Mouse (Mus musculus): ENCODE data around the gene Psmd9. TPM values are rescaled to one million over a fixed set of nuclear protein-coding genes. Genes with fewer than 3 reads are reported as not detected.
A peak's percentile ranks its signal among the peaks of the same experiment; 100 is the strongest.

The Psmd9 gene
- polyA plus RNA-seq, 1 experiment from 2014 or later: 72.2 TPM

- Histone ChIP-seq H3K9me3 (no peaks in the 10 kb centered on the region), H3K4me2 (replicated peaks) (peak overlapping the region; percentile 97), H3K9ac (replicated peaks) (peak overlapping the region; percentile 100), H3K36me3 (peaks cover 60% of the 10 kb centered on the region), H3K27me3 (no peaks in the 10 kb centered on the region), H3K27ac (peak overlapping the region; percentile 100), H3K4me1 (replicated peaks) (peaks cover 67% of the 10 kb centered on the region), H3K4me3 (replicated peaks) (peak overlapping the region; percentile 96)
- no peak for ATAC-seq
- WGBS: 20% methylated on average over 18 of the region's 18 CpGs
Observed at GRCm38 (mm10) chr5:123133083-123133783, 36.0 kb upstream of the Psmd9 start.

GRCm38 (mm10) chr5:123133784-123134143 is 35.4 kb upstream of the Psmd9 start:
- no peaks in the 10 kb centered on the region for H3K27me3 ChIP-seq
- peaks cover 55% of the 10 kb centered on the region for H3K36me3 ChIP-seq
- H3K4me3 ChIP-seq (replicated peaks): peak overlapping the region; percentile 96
- peak overlapping the region; percentile 100 for H3K9ac ChIP-seq (replicated peaks)
- no peak for ATAC-seq
- H3K4me2 ChIP-seq (replicated peaks): peak overlapping the region; percentile 97
- WGBS: 12% methylated on average over 7 of the region's 7 CpGs
- no peaks in the 10 kb centered on the region for H3K9me3 ChIP-seq
- peak overlapping the region; percentile 100 for H3K27ac ChIP-seq
- peaks cover 67% of the 10 kb centered on the region for H3K4me1 ChIP-seq (replicated peaks)

DNA sequence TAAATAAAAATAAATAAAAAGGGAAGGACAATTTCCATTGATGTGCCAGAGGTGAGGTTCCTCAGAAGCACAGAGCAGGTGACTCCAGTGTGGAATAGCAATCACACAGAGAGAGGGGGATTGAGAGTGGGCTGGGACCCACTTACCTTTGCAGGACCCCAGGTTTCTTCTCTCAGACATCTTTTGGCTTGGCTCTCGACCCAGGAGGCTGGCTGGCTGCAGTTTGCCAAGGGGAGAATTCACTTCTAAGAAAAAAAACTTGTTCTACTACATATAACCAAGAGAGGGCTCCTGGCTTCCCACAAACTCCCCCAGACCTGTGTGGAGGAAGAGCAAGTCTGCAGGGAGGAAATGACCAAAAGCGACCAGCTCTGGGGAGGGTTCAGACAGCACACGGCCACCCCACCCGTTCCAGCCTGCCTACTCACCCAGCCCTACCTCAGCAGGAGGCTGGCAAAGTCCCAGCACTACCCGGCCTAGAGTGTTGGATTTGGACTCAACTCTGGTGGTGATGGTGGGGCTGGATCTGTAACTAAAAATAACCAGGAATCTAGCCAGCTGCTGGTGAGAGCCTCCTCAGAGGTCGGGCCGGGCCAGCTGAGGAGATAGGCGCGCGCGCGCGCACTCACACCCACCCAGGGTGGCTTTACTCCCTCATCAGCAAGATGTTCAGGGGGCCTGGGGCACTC is 34.9 kb upstream of the Psmd9 start:
- Histone ChIP-seq H3K4me3 (replicated peaks) (peak overlapping the region; percentile 96), H3K4me1 (replicated peaks) (peaks cover 67% of the 10 kb centered on the region), H3K9me3 (no peaks in the 10 kb centered on the region), H3K27ac (peak overlapping the region; percentile 100), H3K27me3 (no peaks in the 10 kb centered on the region), H3K9ac (replicated peaks) (peak overlapping the region; percentile 100), H3K36me3 (peaks cover 50% of the 10 kb centered on the region), H3K4me2 (replicated peaks) (peak overlapping the region; percentile 97)
- ATAC-seq: no peak
- 19% methylated on average over 13 of the region's 13 CpGs for WGBS

GRCm38 (mm10) chr5:123134875-123135382 is 34.3 kb upstream of the Psmd9 start:
- 19% methylated on average over 8 of the region's 8 CpGs for WGBS
- Histone ChIP-seq H3K27me3 (no peaks in the 10 kb centered on the region), H3K4me1 (replicated peaks) (peaks cover 67% of the 10 kb centered on the region), H3K4me2 (replicated peaks) (peak overlapping the region; percentile 97), H3K9ac (replicated peaks) (peak overlapping the region; percentile 100), H3K36me3 (peaks cover 44% of the 10 kb centered on the region), H3K9me3 (no peaks in the 10 kb centered on the region), H3K27ac (peak overlapping the region; percentile 100), H3K4me3 (replicated peaks) (peak overlapping the region; percentile 96)
- ATAC-seq: no peak

DNA sequence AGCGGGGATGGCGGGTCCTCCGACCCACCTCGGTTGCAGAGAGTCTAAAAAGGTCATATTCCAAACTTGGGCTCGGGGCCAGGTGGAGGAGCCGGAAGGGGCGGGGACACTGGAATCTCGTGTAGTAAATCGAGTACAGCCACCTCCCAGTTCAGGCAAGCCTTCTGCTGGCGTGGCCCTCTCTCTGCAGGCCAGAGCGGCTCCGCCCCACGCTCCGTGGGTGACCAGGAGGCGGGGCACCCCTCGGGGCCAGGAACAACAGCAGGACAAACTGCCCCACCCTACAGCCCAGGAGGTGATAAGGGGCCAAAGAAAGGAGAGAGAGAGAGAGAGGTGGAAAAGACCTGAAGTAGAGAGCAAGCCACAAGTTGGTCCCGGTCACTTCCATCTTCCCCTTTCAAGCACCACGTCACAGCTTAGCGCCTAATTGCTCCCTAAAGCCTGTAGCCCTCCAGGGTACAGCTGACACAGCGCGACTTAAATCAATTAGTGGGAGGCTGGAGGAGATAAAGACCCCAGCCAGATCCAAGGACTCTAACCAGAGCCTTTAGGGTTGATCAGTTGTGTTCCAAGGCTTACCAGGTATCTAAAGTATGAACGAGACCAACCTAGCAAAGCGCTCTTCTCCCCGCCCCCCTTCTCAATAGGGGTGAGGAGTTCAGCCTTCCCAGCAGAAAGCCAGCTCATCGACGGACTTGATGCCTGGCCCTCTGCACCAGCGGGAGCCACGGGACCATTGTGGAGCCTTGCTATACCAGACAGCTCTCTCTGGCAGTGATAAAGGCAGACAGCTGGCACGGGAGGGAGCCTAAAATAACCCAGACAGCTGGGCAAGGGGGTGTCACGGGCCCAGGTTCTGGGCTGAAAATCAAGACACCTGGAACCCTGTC is 33.5 kb upstream of the Psmd9 start:
- peaks cover 36% of the 10 kb centered on the region for H3K36me3 ChIP-seq
- ATAC-seq: no peak
- no peaks in the 10 kb centered on the region for H3K9me3 ChIP-seq
- H3K27ac ChIP-seq: peak overlapping the region; percentile 100
- H3K27me3 ChIP-seq: no peaks in the 10 kb centered on the region
- H3K4me2 ChIP-seq (replicated peaks): peak overlapping the region; percentile 97
- peak overlapping the region; percentile 100 for H3K9ac ChIP-seq (replicated peaks)
- H3K4me3 ChIP-seq (replicated peaks): peak overlapping the region; percentile 96
- 6% methylated on average over 30 of the region's 30 CpGs for WGBS
- peaks cover 67% of the 10 kb centered on the region for H3K4me1 ChIP-seq (replicated peaks)

DNA sequence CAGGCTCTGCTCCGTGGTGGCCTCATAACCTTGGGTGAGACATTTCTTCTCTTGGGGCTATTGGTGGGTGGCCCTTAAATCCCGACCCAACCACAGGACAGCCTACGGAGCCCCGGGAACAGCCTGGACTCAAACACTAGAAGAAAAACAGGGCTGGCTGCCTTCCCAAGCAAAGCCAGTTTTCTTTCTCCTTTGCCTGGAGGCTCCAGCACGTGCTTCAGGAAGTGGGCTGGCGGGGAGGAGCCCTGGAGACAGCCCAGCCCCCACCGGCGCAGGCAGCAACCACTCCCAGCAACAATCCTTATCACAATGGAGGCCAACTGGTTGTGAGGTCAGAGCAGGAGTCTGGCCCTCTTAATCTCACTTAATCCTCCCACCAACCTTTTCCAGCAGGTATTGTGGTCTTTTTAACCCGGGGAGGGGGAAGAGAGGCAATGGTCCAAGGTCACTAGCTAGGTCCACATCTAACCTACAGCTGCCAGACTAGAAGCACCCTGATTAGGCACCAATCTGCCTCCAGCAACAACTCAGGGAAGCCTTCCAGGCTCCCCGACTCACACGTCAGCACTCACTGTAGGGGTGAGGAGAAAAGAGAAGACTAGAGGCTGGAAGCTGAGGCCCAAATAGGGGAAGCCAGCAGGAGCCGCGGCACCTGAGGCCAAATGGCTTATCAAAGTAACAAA is 32.7 kb upstream of the Psmd9 start:
- peaks cover 32% of the 10 kb centered on the region for H3K36me3 ChIP-seq

GRCm38 (mm10) chr5:123137044-123137909 is 31.9 kb upstream of the Psmd9 start:
- peak overlapping the region; percentile 97 for H3K4me2 ChIP-seq (replicated peaks)
- H3K27ac ChIP-seq: peak overlapping the region; percentile 100
- no peaks in the 10 kb centered on the region for H3K27me3 ChIP-seq
- H3K4me3 ChIP-seq (replicated peaks): peak overlapping the region; percentile 96
- H3K9me3 ChIP-seq: no peaks in the 10 kb centered on the region
- no peak for ATAC-seq
- 1% methylated on average over 20 of the region's 20 CpGs for WGBS
- peaks cover 56% of the 10 kb centered on the region for H3K4me1 ChIP-seq (replicated peaks)
- H3K36me3 ChIP-seq: peaks cover 29% of the 10 kb centered on the region
- H3K9ac ChIP-seq (replicated peaks): peak overlapping the region; percentile 100

More for the DNA sequence above, 32.7 kb upstream of the Psmd9 start:
- H3K4me3 ChIP-seq (replicated peaks): peak overlapping the region; percentile 96
- no peaks in the 10 kb centered on the region for H3K9me3 ChIP-seq
- H3K9ac ChIP-seq (replicated peaks): peak overlapping the region; percentile 100
- peak overlapping the region; percentile 100 for H3K27ac ChIP-seq
- peaks cover 64% of the 10 kb centered on the region for H3K4me1 ChIP-seq (replicated peaks)
- peak; percentile 24; the same call in 1 of the 2 replicates for ATAC-seq
- H3K4me2 ChIP-seq (replicated peaks): peak overlapping the region; percentile 97
- H3K27me3 ChIP-seq: no peaks in the 10 kb centered on the region
- WGBS: 0% methylated on average over 13 of the region's 13 CpGs

DNA sequence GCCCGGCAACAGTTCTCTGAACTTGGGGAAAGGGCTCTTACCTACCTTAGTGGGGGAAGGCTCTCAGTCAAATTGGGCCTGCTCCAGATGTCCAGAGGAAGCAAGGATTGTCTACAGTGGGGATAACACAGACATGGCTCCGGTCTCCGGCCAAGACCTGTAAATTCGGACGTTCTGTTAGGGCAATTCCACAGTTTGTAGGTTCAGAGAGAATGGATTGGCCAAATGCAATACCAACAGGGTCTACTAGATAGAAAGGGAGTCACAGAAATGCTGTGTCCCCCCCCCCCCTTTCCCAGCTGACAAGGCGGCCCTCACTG is 31.3 kb upstream of the Psmd9 start:
- H3K4me2 ChIP-seq (replicated peaks): peak overlapping the region; percentile 97
- under 1% methylated on average over 6 of the region's 6 CpGs for WGBS
- H3K9ac ChIP-seq (replicated peaks): peak overlapping the region; percentile 100
- H3K4me3 ChIP-seq (replicated peaks): peak overlapping the region; percentile 96
- H3K9me3 ChIP-seq: no peaks in the 10 kb centered on the region
- H3K4me1 ChIP-seq (replicated peaks): peaks cover 50% of the 10 kb centered on the region
- no peaks in the 10 kb centered on the region for H3K27me3 ChIP-seq
- H3K36me3 ChIP-seq: peaks cover 29% of the 10 kb centered on the region
- no peak for ATAC-seq
- H3K27ac ChIP-seq: peak overlapping the region; percentile 100

- Histone ChIP-seq H3K4me3 (replicated peaks) (peak overlapping the region; percentile 96), H3K4me1 (replicated peaks) (peaks cover 49% of the 10 kb centered on the region), H3K36me3 (peaks cover 27% of the 10 kb centered on the region), H3K9ac (replicated peaks) (peak overlapping the region; percentile 100), H3K27me3 (no peaks in the 10 kb centered on the region), H3K4me2 (replicated peaks) (peak overlapping the region; percentile 97), H3K27ac (peak overlapping the region; percentile 100), H3K9me3 (no peaks in the 10 kb centered on the region)
- ATAC-seq: peak; percentile 26
- under 1% methylated on average over 36 of the region's 40 CpGs for WGBS
Observed at GRCm38 (mm10) chr5:123138230-123138911, 30.8 kb upstream of the Psmd9 start.

DNA sequence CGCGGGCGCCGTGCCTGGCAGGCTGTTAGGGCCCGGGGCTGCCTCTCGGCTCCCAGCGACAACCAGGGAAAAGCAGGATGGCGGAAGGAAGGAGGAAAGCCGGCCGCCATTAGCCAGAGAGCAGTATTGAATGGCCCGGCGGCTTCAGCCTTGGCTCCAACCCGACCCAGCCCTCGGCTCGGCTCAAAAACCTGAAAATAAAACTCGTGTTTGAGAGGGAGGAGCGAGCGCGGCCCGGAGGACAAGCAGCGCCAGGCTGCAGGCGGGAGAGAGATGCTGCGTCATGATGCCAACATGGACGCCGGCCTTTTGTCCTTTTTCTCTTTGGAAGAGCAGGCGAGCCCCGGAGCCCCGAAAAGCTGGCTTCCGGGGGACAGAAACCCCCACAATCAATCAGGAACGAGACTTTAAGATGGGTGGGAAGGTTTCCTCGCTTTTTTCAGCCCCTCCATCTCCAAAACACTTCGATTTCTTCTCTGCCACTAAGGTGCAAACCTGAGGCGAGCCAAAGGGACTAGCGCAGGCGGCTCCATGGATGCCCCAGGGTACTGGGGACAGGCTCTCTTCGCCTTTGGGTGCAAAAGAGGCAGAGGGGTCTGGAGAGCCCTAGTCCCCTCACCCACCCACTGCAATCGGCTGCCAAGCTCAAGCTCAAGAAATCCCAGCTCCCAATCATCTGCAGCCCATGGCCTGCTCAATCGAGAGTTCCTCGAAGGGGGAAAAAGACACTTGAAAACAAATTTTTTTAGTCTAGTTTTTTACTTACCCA is 30.1 kb upstream of the Psmd9 start:
- H3K36me3 ChIP-seq: peaks cover 20% of the 10 kb centered on the region
- H3K9ac ChIP-seq (replicated peaks): peak overlapping the region; percentile 100
- peak overlapping the region; percentile 100 for H3K27ac ChIP-seq
- WGBS: 1% methylated on average over 39 of the region's 39 CpGs
- H3K27me3 ChIP-seq: no peaks in the 10 kb centered on the region
- no peaks in the 10 kb centered on the region for H3K9me3 ChIP-seq
- no peak for ATAC-seq
- peak overlapping the region; percentile 96 for H3K4me3 ChIP-seq (replicated peaks)
- H3K4me2 ChIP-seq (replicated peaks): peak overlapping the region; percentile 97
- peaks cover 50% of the 10 kb centered on the region for H3K4me1 ChIP-seq (replicated peaks)

Data from midbrain, embryonic 13.5 days (tissue).